Mouse (Mus musculus) heart, embryonic 16.5 days (tissue): ENCODE results near the gene Pdik1l. TPM values are rescaled to one million over a fixed set of nuclear protein-coding genes. Genes with fewer than 3 reads are reported as not detected.

Experiments
- ATAC-seq: fragments of 200-750 bp; cut with Nextera tagmentation; replicated peaks from 2 replicates; pipeline ENCODE4 v1.8.0; 2017; ENCODE audit warnings: moderate number of reproducible peaks; ENCODE audit not compliant: insufficient read depth, low FRiP score; ENCODE audit errors: extremely low read depth
- H3K27ac ChIP-seq: fragments of 300-500 bp; sonication (generic); 2 replicates; pipeline ENCODE4 v1.5.1; 2014; ENCODE audit warnings: mild to moderate bottlenecking, low read length, control low read depth, moderate library complexity
- H3K27me3 ChIP-seq: fragments of 300-500 bp; sonication (generic); 2 replicates; pipeline ENCODE4 v1.6.1; 2014; ENCODE audit warnings: low read length, mixed read lengths; ENCODE audit not compliant: control insufficient read depth, insufficient read depth
- H3K36me3 ChIP-seq: fragments of 300-500 bp; sonication (generic); 2 replicates; pipeline ENCODE4 v1.6.1; 2014; ENCODE audit not compliant: control insufficient read depth, insufficient read depth
- H3K4me1 ChIP-seq: fragments of 300-500 bp; sonication (generic); 2 replicates; pipeline ENCODE4 v1.6.1; 2014; ENCODE audit warnings: low read length, mixed read lengths; ENCODE audit not compliant: control insufficient read depth, insufficient read depth
- H3K4me2 ChIP-seq: fragments of 300-500 bp; sonication (generic); 2 replicates; pipeline ENCODE4 v1.6.1; 2014; ENCODE audit warnings: low read depth, mild to moderate bottlenecking, control low read depth, low read length
- H3K4me3 ChIP-seq: fragments of 300-500 bp; sonication (generic); 2 replicates; pipeline ENCODE4 v1.5.1; 2014; ENCODE audit warnings: mild to moderate bottlenecking, control low read depth, low read length
- H3K9ac ChIP-seq: fragments of 300-500 bp; sonication (generic); 2 replicates; pipeline ENCODE4 v1.6.1; 2014; ENCODE audit warnings: low read length, control low read depth
- H3K9me3 ChIP-seq: fragments of 300-500 bp; sonication (generic); replicated peaks from 2 replicates; pipeline ENCODE4 v1.6.1; 2016; ENCODE audit warnings: low read length; ENCODE audit not compliant: control insufficient read depth
- WGBS: fragments of 180-500 bp; shearing (Covaris S2); extraction: QIAGEN DNeasy Blood & Tissue Kit; methylation state at CpG from one replicate; pipeline ENCODE4 v1.1.7; 2014; 5-methylcytosine and 5-hydroxymethylcytosine counted together
- polyA plus RNA-seq: library from polyadenylated mRNA; unstranded; fragments of >200 nt; fragmentation: Nextera tagmentation; extraction: Ambion mirVana; gene quantifications from 2 replicates; pipeline ENCODE4 v1.2.1, GENCODE M21; 2015

Pdik1l gene
- polyA plus RNA-seq, 1 experiment from 2014 or later = 13.0 TPM

DNA sequence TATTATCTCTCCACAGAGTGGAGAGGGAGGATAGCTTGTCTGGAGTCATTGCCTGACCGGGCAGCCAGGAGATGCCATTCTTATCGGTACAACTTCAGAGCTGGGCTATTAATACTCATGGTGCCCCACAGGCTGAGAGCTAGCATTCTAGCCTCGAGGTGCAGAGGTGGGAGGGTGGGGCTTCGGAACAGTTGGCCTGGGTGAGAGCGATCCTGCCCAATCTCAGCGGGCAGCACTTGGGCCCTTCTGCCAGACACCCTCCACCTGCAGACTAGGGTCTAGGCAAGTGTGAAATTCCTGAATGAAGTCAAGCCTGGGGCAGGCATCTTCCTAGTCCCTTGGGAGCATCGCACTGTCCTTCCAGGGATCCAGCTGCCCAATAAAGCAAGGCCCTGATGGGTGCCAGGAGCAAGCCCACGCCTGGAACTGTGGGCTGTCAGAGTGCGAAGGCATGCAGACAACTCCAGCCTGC lies 6.0 kb upstream of the Pdik1l start:
- H3K9ac ChIP-seq = peak overlapping the region; percentile 53

DNA sequence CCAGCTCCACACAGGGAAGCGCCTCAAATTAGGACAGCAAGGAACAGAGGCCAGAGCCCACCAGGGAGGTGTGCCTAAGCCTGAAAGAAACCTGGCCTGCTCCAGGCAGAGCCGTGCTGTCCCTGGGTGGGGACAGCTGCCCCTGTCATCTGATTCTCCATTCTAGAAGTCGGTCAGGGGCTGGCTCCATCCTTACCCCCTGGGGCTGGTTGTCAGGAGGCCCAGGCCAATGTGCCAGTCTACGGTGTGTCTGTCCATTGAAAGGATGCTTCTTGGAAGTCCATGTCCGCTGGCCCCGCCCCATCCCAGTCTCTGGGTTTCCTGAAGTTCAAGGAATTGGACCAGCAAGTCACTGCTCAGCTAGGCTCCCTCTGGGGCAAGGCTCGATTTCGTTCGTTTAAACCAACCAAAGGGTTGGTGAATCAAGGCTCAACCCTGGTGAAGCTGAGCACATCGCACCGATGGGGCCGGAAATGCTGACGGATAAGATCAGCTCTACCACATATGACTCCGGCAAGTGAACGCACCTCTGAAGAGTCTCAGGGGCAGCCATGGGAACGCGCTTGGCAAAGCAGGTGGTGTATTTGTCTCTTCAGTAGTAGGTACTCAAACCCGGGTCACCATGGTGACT lies 5.5 kb upstream of the Pdik1l start:
- H3K4me2 ChIP-seq = peak overlapping the region; percentile 63
- peak overlapping the region; percentile 33 for H3K4me3 ChIP-seq
- H3K9me3 ChIP-seq = 0 out of 2 replicates have a peak, but pooled peaks cover 3% of the 10 kb centered on the region
- H3K27ac ChIP-seq = peak overlapping the region; percentile 92
- 35% methylated on average over 18 of the region's 18 CpGs for WGBS
- no peaks in the 10 kb centered on the region for H3K36me3 ChIP-seq
- peak overlapping the region; percentile 47 for H3K9ac ChIP-seq
- no peaks in the 10 kb centered on the region for H3K27me3 ChIP-seq
- peaks cover 33% of the 10 kb centered on the region for H3K4me1 ChIP-seq
- no peak for ATAC-seq

More for the DNA sequence above, 6.0 kb upstream of the Pdik1l start:
- no peaks in the 10 kb centered on the region for H3K27me3 ChIP-seq
- peak overlapping the region; percentile 97 for H3K27ac ChIP-seq
- ATAC-seq = peak; percentile 95
- H3K9me3 ChIP-seq = 0 out of 2 replicates have a peak, but pooled peaks cover 3% of the 10 kb centered on the region
- H3K4me3 ChIP-seq = peak overlapping the region; percentile 27
- H3K4me2 ChIP-seq = peak overlapping the region; percentile 63
- 25% methylated on average over 9 of the region's 9 CpGs for WGBS
- peaks cover 30% of the 10 kb centered on the region for H3K4me1 ChIP-seq
- no peaks in the 10 kb centered on the region for H3K36me3 ChIP-seq

DNA sequence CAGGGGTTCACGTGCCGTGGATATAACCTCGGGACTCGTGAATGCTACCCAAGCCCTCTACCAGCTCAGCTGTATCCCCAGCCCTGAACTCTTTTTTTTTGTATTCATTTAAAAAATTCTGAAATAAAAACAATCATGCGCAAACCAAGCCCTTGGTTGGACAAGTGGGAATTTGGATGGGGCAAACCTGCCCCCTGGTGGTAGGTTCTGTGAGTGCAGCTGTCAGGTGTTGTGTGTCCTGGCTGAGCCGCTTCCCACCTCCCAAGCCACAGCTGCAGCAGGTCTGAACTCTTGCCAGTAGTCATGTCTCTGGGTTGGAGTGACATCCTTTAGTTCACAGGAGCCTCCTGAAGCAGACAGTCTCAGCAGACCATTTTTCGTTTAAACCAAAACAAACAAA lies 4.4 kb upstream of the Pdik1l start:
- no peaks in the 10 kb centered on the region for H3K36me3 ChIP-seq
- no peak for ATAC-seq
- 0 out of 2 replicates have a peak, but pooled peaks cover 3% of the 10 kb centered on the region for H3K9me3 ChIP-seq
- no peak overlapping the region for H3K4me3 ChIP-seq
- no peak overlapping the region for H3K4me2 ChIP-seq
- H3K27me3 ChIP-seq = no peaks in the 10 kb centered on the region
- no peak overlapping the region for H3K9ac ChIP-seq
- WGBS = 14% methylated on average over 7 of the region's 7 CpGs
- peaks cover 32% of the 10 kb centered on the region for H3K4me1 ChIP-seq
- 0 out of 2 replicates have a peak overlapping the region, but pooled peaks have one; percentile 92 for H3K27ac ChIP-seq

DNA sequence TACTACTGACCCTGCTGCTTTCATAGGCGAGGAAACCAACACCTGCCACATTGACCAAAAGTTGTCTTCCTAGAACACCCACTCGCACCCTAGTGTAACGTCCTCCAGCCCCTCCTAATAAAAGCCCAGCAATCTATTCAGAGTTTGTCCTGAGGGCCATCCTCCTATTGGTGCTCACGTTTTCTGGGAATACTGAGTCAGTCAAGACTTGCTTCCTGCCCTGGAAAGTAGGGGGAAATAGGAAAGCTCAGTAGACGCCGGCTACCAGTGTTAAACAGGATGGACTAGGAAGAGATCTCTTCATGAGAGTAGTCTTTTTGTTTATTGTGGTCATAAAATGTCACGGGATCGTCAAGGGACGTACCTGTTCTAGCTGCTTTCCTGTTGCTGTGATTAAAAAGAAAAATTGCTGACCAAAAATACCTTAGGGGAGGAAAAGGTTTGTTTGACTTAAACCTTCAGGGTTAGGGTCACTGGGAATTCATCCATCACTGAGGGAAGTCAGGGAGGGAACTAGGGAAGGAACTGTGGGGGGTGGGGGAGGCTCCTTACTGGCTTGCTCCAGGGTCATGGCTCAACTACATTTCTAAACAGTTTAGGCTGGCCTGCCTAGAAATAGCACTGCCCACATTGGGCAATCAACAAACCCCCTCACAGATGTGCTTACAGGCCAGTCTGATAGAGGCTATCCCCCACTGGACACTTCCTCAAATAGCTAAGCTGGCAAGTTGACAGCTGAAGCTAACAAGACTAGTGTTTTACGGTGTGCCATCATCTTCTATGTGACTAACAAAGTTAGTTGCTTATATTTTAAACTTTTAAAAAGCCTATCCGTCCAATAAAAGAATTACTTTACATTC lies 932 bp upstream of the Pdik1l start:
- H3K27me3 ChIP-seq = no peaks in the 10 kb centered on the region
- ATAC-seq = no peak
- no peaks in the 10 kb centered on the region for H3K9me3 ChIP-seq
- peak overlapping the region; percentile 88 for H3K4me3 ChIP-seq
- H3K36me3 ChIP-seq = peaks cover 3% of the 10 kb centered on the region; the same call in 1 of the 2 replicates
- peak overlapping the region; percentile 83 for H3K4me2 ChIP-seq
- peak overlapping the region; percentile 94 for H3K9ac ChIP-seq
- peaks cover 37% of the 10 kb centered on the region for H3K4me1 ChIP-seq
- H3K27ac ChIP-seq = peak overlapping the region; percentile 99
- 37% methylated on average over 11 of the region's 11 CpGs for WGBS

DNA sequence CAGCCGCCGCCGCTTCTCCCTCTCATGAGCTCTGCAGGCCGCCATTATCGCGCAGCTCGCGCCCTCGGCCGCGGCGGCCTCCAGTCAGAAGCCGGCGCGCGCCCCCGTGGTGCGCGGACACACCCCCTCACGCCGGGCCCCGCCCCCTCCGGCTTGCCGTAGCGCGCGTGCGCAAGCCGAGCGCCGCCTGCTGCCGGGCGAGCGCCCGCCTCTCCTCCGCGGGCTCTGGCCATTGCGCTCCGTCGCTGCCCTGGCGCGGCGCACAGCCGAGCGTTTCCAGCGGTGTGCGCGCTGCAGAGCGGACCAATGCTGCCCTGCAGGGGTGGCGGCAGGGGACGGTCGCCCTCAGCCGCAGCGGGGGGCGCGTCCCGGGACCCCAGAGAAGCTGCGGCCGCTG lies 529 bp downstream of the Pdik1l start:
- Histone ChIP-seq H3K4me1 (peaks cover 26% of the 10 kb centered on the region), H3K9ac (peak overlapping the region; percentile 94), H3K9me3 (no peaks in the 10 kb centered on the region), H3K27me3 (no peaks in the 10 kb centered on the region), H3K36me3 (peaks cover 11% of the 10 kb centered on the region), H3K4me3 (peak overlapping the region; percentile 88), H3K27ac (peak overlapping the region; percentile 99), H3K4me2 (peak overlapping the region; percentile 83)
- 0% methylated on average over 59 of the region's 59 CpGs for WGBS
- peak; percentile 93 for ATAC-seq

DNA sequence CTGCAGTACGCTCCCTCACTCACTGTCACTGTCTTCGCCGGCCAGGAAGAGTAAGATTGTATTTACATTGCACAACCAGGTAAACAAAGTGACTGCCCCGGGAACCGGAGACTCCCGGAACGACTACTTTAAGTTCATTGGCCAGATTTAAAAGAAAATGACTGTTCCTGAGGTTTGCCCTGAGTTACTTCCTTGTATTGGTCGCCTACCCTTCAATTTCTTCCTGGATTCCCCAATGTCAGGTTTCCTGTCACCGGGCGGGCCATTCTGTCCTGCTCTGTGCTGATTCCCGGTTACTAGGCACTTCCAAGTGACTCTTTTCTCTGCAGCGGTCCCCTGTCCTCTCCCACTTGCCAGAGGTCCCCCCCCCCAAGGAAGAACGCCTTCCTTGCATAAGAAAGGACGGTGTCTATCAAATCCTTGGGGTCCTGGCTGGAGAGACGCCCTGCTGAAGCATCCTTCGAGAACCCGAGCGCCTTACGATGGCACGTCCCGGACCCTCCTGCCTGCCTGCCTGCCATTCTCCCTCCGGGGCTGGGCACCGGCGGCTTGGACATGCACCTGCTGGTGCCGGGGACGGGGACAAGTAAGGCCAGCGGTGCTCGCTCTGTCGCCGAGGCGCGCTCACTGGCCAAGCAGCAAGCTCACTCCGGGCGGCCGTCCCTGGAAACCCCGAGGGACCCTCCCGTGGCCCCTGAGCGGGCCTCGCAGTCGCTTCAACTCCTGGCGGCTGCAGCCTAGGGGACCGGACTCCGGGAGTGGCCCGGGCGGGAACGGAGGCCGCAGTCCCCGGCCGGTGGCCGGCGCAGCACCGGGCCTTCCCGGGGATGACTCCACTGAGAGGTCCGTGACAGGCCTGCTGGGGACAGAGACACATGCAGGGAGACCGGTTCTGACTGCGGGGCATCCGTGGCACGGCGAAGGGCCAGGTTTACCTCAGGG lies 1.2 kb downstream of the Pdik1l start:
- Histone ChIP-seq H3K4me3 (peak overlapping the region; percentile 88), H3K4me2 (peak overlapping the region; percentile 70), H3K9ac (peak overlapping the region; percentile 93), H3K27me3 (no peaks in the 10 kb centered on the region), H3K9me3 (no peaks in the 10 kb centered on the region), H3K27ac (peak overlapping the region; percentile 80), H3K4me1 (peaks cover 21% of the 10 kb centered on the region), H3K36me3 (peaks cover 16% of the 10 kb centered on the region)
- ATAC-seq = peak; percentile 52; the same call in 1 of the 2 replicates
- WGBS = 2% methylated on average over 59 of the region's 59 CpGs

DNA sequence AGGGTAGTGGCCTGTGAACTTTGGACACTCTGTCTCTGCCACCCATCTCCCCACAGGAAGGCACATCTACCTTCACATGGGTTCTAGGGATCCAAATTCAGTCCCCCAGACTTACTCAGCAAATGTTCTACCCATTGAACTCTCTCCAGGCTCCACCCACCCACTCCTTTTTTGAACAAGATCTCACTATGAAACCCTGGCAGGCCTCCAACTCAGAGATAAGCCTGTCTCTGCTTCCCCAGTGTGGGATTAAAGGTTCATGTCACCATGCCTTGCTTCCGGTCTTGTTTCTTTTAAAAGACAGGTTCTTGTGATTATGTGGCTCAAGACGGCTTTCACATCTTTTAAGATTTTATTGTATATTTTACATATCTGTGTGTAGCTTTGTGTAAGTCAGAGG lies 2.8 kb downstream of the Pdik1l start:
- Histone ChIP-seq H3K9me3 (no peaks in the 10 kb centered on the region), H3K4me1 (peaks cover 21% of the 10 kb centered on the region), H3K9ac (no peak overlapping the region), H3K27me3 (no peaks in the 10 kb centered on the region), H3K4me2 (no peak overlapping the region), H3K27ac (no peak overlapping the region), H3K36me3 (peaks cover 19% of the 10 kb centered on the region), H3K4me3 (no peak overlapping the region)
- no peak for ATAC-seq
- WGBS = 48% methylated on average over 2 of the region's 2 CpGs
